8 mouse cellular contexts compared by ENCODE assay signal in genomic region chr12:75668916-75669257, GRCm38 (mm10). TPM values are rescaled to one million over a fixed set of nuclear protein-coding genes. Genes with fewer than 3 reads are reported as not detected.
A peak's percentile ranks its signal among the peaks of the same experiment; 100 is the strongest.
DNase-seq lines count a peak whose midpoint lies in the region; ATAC-seq and TF ChIP-seq lines count a peak whose summit lies in the region.

No protein-coding gene starts in this region.

- peak overlapping the region; percentile 80 for H3K4me2 ChIP-seq in lung, embryonic 14.5 days
- peak overlapping the region; percentile 75 for H3K4me2 ChIP-seq in hindbrain, postnatal 0 days (ENCODE audit: low read depth, low read length)
- H3K4me2 ChIP-seq in midbrain, embryonic 16.5 days (ENCODE audit: low read length) = peak overlapping the region; percentile 91

- H3K4me3 ChIP-seq in lung, embryonic 14.5 days (ENCODE audit: low read depth, low read length) = peak overlapping the region; percentile 69
- peak overlapping the region; percentile 53 for H3K4me3 ChIP-seq in hindbrain, postnatal 0 days (ENCODE audit: low read length)
- peak overlapping the region; percentile 71 for H3K4me3 ChIP-seq in midbrain, embryonic 16.5 days (ENCODE audit: low read depth, low read length)

- intact Hi-C loops in left cerebral cortex, postnatal 10 days (cut with DNase I) = no loop called here

- no peak for TF ChIP-seq CTCF in lung, embryonic 14.5 days (IDR thresholded peaks at IDR 0.05; ENCODE audit: low read depth)
- no peak for TF ChIP-seq CTCF in hindbrain, postnatal 0 days (IDR thresholded peaks at IDR 0.05; ENCODE audit: low read depth)

- no peaks in the 10 kb centered on the region for H3K36me3 ChIP-seq in lung, embryonic 14.5 days (ENCODE audit: insufficient read depth)
- H3K36me3 ChIP-seq in hindbrain, postnatal 0 days (ENCODE audit: insufficient read depth, low read length) = no peaks in the 10 kb centered on the region
- H3K36me3 ChIP-seq in midbrain, embryonic 16.5 days (ENCODE audit: control insufficient read depth, insufficient read depth, low read length) = no peaks in the 10 kb centered on the region

- 1% methylated on average over 9 of the region's 9 CpGs for WGBS in lung, embryonic 14.5 days
- WGBS in hindbrain, postnatal 0 days = under 1% methylated on average over 9 of the region's 9 CpGs
- WGBS in midbrain, embryonic 16.5 days = 3% methylated on average over 9 of the region's 9 CpGs

- H3K27ac ChIP-seq in lung, embryonic 14.5 days (ENCODE audit: low read depth) = peak overlapping the region; percentile 86; the same call in 1 of the 2 replicates
- peak overlapping the region; percentile 75 for H3K27ac ChIP-seq in hindbrain, postnatal 0 days
- H3K27ac ChIP-seq in midbrain, embryonic 16.5 days (ENCODE audit: low read length) = peak overlapping the region; percentile 84

- peak overlapping the region; percentile 70 for H3K9ac ChIP-seq in lung, embryonic 14.5 days
- peak overlapping the region; percentile 50 for H3K9ac ChIP-seq in hindbrain, postnatal 0 days (replicated peaks; ENCODE audit: low read length)
- peak overlapping the region; percentile 73 for H3K9ac ChIP-seq in midbrain, embryonic 16.5 days (ENCODE audit: low read depth, low read length)

- DNase-seq in lung, embryonic 14.5 days = no peak
- no peak for DNase-seq in lung, postnatal 36 days
- peak; percentile 53 for DNase-seq in c-Kit-positive CD71-positive TER-119-positive erythroid progenitor cells, embryonic 14.5 days (ENCODE audit: low spot score)
- no peak for DNase-seq in hindbrain, postnatal 0 days (ENCODE audit: low spot score)
- DNase-seq in MN1 (ENCODE audit: low spot score) = no peak
- DNase-seq in left cerebral cortex, postnatal 10 days (ENCODE audit: extremely low spot score in 1 of 2, low spot score in 2 of 2) = no peak

- H3K4me1 ChIP-seq in lung, embryonic 14.5 days (ENCODE audit: insufficient read depth) = 0 out of 2 replicates have a peak, but pooled peaks cover 6% of the 10 kb centered on the region
- peaks cover 6% of the 10 kb centered on the region; the same call in 1 of the 2 replicates for H3K4me1 ChIP-seq in hindbrain, postnatal 0 days (ENCODE audit: insufficient read depth, low read length)
- H3K4me1 ChIP-seq in midbrain, embryonic 16.5 days (ENCODE audit: control insufficient read depth, insufficient read depth, low read length) = peaks cover 13% of the 10 kb centered on the region

- no peak; the same call in 1 of the 2 replicates for ATAC-seq in lung, embryonic 14.5 days (ENCODE audit: insufficient read depth)
- ATAC-seq in hindbrain, postnatal 0 days = no peak
- peak; percentile 47 for ATAC-seq in midbrain, embryonic 16.5 days
- ATAC-seq in cerebellum, adult (ENCODE audit: insufficient number of reproducible peaks, low FRiP score, low TSS enrichment) = no peak; the same call in 1 of the 2 replicates

- H3K9me3 ChIP-seq in lung, embryonic 14.5 days (ENCODE audit: low read depth, low read length) = no peaks in the 10 kb centered on the region
- no peaks in the 10 kb centered on the region for H3K9me3 ChIP-seq in hindbrain, postnatal 0 days (ENCODE audit: low read length)
- H3K9me3 ChIP-seq in midbrain, embryonic 16.5 days (replicated peaks; ENCODE audit: control insufficient read depth, low read length, poor library complexity, severe bottlenecking) = no peaks in the 10 kb centered on the region

- no peaks in the 10 kb centered on the region for H3K27me3 ChIP-seq in lung, embryonic 14.5 days (ENCODE audit: insufficient read depth, low read length)
- H3K27me3 ChIP-seq in hindbrain, postnatal 0 days (ENCODE audit: insufficient read depth, low read length) = no peaks in the 10 kb centered on the region
- no peaks in the 10 kb centered on the region for H3K27me3 ChIP-seq in midbrain, embryonic 16.5 days (ENCODE audit: control insufficient read depth, insufficient read depth, low read depth, low read length)

RNA-seq across cellular contexts. Expression of gene Wdr89, which starts 0.5 kb away (rescaled TPM):
- polyA plus RNA-seq in lung, embryonic 14.5 days (2014; fragmentation: Nextera tagmentation; extraction: Ambion mirVana) = 14.0 and 14.5 TPM in 2 replicates
- 2.4 and 2.5 TPM in 2 replicates for total RNA-seq in hindbrain, postnatal 0 days (2014; rRNA removed)
- 3.7 TPM in 2 replicates for polyA plus RNA-seq in hindbrain, postnatal 0 days (2015; fragmentation: Nextera tagmentation; extraction: Ambion mirVana)
- 5.1 and 5.4 TPM in 2 replicates for polyA plus RNA-seq in midbrain, embryonic 16.5 days (2015; fragmentation: Nextera tagmentation; extraction: Ambion mirVana)
- 1 to 10 TPM; 2.9 to 3.2 TPM for total RNA-seq in left cerebral cortex, postnatal 10 days (2021)
